Mouse (Mus musculus) megakaryocyte, embryonic 14.5 days (primary cell): ENCODE results near the gene Gm10306.

Source experiments
- FLI1 ChIP-seq: IDR thresholded peaks from 2 replicates; pipeline ENCODE4 v1.6.1; 2012; ENCODE audit warnings: low read length, inconsistent platforms, mixed read lengths
- GATA1 ChIP-seq: IDR thresholded peaks from 3 replicates; pipeline ENCODE4 v1.6.1; 2012; ENCODE audit warnings: mixed read lengths, low read length, inconsistent platforms, borderline replicate concordance

- no peak for TF ChIP-seq GATA1
- no peak for TF ChIP-seq FLI1
These were observed 46.2 kb downstream of the Gm10306 start for GRCm38 (mm10) chr4:94602496-94603030.
